Mouse (Mus musculus): Measurements from ENCODE around the gene Mucl3. TPM values are rescaled to one million over a fixed set of nuclear protein-coding genes. Genes with fewer than 3 reads are reported as not detected.

Mucl3 gene
- total and polyA plus RNA-seq, 2 experiments from 2014 or later = 0.77 TPM; not detected in 1

- DNase-seq (ENCODE audit: low spot score) (peak; percentile 60), ATAC-seq (ENCODE audit: low FRiP score) (0 out of 2 replicates have a peak, but pooled peaks have one; percentile 28)
- peaks cover 64% of the 10 kb centered on the region for H3K36me3 ChIP-seq (ENCODE audit: insufficient read depth, low read length)
- H3K4me2 ChIP-seq (ENCODE audit: low read depth, low read length, poor library complexity, severe bottlenecking) = no peak overlapping the region
- no peak for TF ChIP-seq CTCF (IDR thresholded peaks at IDR 0.05)
- WGBS = 35% methylated on average over 9 of the region's 9 CpGs
- H3K9me3 ChIP-seq (ENCODE audit: low read length) = no peaks in the 10 kb centered on the region
- H3K27me3 ChIP-seq (ENCODE audit: insufficient read depth, low read length) = no peaks in the 10 kb centered on the region
- no peak overlapping the region for H3K4me3 ChIP-seq (ENCODE audit: low read depth, low read length)
- H3K4me1 ChIP-seq (ENCODE audit: insufficient read depth, low read length) = no peaks in the 10 kb centered on the region
- H3K27ac ChIP-seq (ENCODE audit: low read depth, low read length) = peak overlapping the region; percentile 63
- no peak overlapping the region; the same call in 1 of the 2 replicates for H3K9ac ChIP-seq (replicated peaks; ENCODE audit: low read length, poor library complexity, severe bottlenecking)
Measured at GRCm38 (mm10) chr17:35685061-35685460, 41.6 kb upstream of the Mucl3 start.

- H3K9ac ChIP-seq (replicated peaks; ENCODE audit: low read length, poor library complexity, severe bottlenecking) = no peak overlapping the region
- no peak overlapping the region for H3K27ac ChIP-seq (ENCODE audit: low read depth, low read length)
- H3K27me3 ChIP-seq (ENCODE audit: insufficient read depth, low read length) = no peaks in the 10 kb centered on the region
- H3K4me2 ChIP-seq (ENCODE audit: low read depth, low read length, poor library complexity, severe bottlenecking) = no peak overlapping the region
- 82% methylated on average over 13 of the region's 13 CpGs for WGBS
- no peaks in the 10 kb centered on the region for H3K4me1 ChIP-seq (ENCODE audit: insufficient read depth, low read length)
- peaks cover 37% of the 10 kb centered on the region for H3K36me3 ChIP-seq (ENCODE audit: insufficient read depth, low read length)
- no peak for TF ChIP-seq CTCF (IDR thresholded peaks at IDR 0.05)
- no peak for DNase-seq (ENCODE audit: low spot score)
- no peaks in the 10 kb centered on the region for H3K9me3 ChIP-seq (ENCODE audit: low read length)
- no peak overlapping the region for H3K4me3 ChIP-seq (ENCODE audit: low read depth, low read length)
- ATAC-seq (ENCODE audit: low FRiP score) = no peak
Measured at GRCm38 (mm10) chr17:35681986-35682385, 38.5 kb upstream of the Mucl3 start.

- WGBS = 40% methylated on average over 6 of the region's 6 CpGs
- Histone ChIP-seq H3K27me3 (ENCODE audit: insufficient read depth, low read length) (no peaks in the 10 kb centered on the region), H3K4me2 (ENCODE audit: low read depth, low read length, poor library complexity, severe bottlenecking) (no peak overlapping the region), H3K9ac (replicated peaks; ENCODE audit: low read length, poor library complexity, severe bottlenecking) (no peak overlapping the region), H3K27ac (ENCODE audit: low read depth, low read length) (no peak overlapping the region), H3K4me3 (ENCODE audit: low read depth, low read length) (no peak overlapping the region), H3K36me3 (ENCODE audit: insufficient read depth, low read length) (peaks cover 25% of the 10 kb centered on the region), H3K9me3 (ENCODE audit: low read length) (no peaks in the 10 kb centered on the region), H3K4me1 (ENCODE audit: insufficient read depth, low read length) (no peaks in the 10 kb centered on the region)
- DNase-seq (ENCODE audit: low spot score) (no peak), ATAC-seq (ENCODE audit: low FRiP score) (no peak)
- TF ChIP-seq CTCF (IDR thresholded peaks at IDR 0.05) = no peak
Measured at GRCm38 (mm10) chr17:35680591-35680990, 37.1 kb upstream of the Mucl3 start.

GRCm38 (mm10) chr17:35673416-35674035, 30.0 kb upstream of the Mucl3 start, which contains the start of gene Gtf2h4:
Gtf2h4 (minus strand) TSS chr17:35673739.
- no peaks in the 10 kb centered on the region for H3K9me3 ChIP-seq (ENCODE audit: low read length)
- peak within 1 kb of the TSS; percentile 48 for H3K4me3 ChIP-seq (ENCODE audit: low read depth, low read length)
- peak within 1 kb of the TSS; percentile 73 for H3K4me2 ChIP-seq (ENCODE audit: low read depth, low read length, poor library complexity, severe bottlenecking)
- peak; percentile 99 for DNase-seq (ENCODE audit: low spot score)
- peak within 1 kb of the TSS; percentile 71 for H3K9ac ChIP-seq (replicated peaks; ENCODE audit: low read length, poor library complexity, severe bottlenecking)
- peaks cover 2% of the 10 kb centered on the region; the same call in 1 of the 2 replicates for H3K4me1 ChIP-seq (ENCODE audit: insufficient read depth, low read length)
- peak; percentile 94 for ATAC-seq (ENCODE audit: low FRiP score)
- H3K36me3 ChIP-seq (ENCODE audit: insufficient read depth, low read length) = 0 out of 2 replicates have a peak, but pooled peaks cover 4% of the 10 kb centered on the region
- TF ChIP-seq CTCF (IDR thresholded peaks at IDR 0.05) = peak; percentile 53
- H3K27ac ChIP-seq (ENCODE audit: low read depth, low read length) = peak within 1 kb of the TSS; percentile 48; the same call in 1 of the 2 replicates
- WGBS = 2% methylated on average over 23 of the region's 23 CpGs
- H3K27me3 ChIP-seq (ENCODE audit: insufficient read depth, low read length) = no peaks in the 10 kb centered on the region

- peak overlapping the region; percentile 73; the same call in 1 of the 2 replicates for H3K4me2 ChIP-seq (ENCODE audit: low read depth, low read length, poor library complexity, severe bottlenecking)
- TF ChIP-seq CTCF (IDR thresholded peaks at IDR 0.05) = no peak
- no peak for ATAC-seq (ENCODE audit: low FRiP score)
- WGBS = 89% methylated on average over 6 of the region's 6 CpGs
- no peak for DNase-seq (ENCODE audit: low spot score)
- no peak overlapping the region for H3K4me3 ChIP-seq (ENCODE audit: low read depth, low read length)
- 0 out of 2 replicates have a peak, but pooled peaks cover 4% of the 10 kb centered on the region for H3K36me3 ChIP-seq (ENCODE audit: insufficient read depth, low read length)
- no peak overlapping the region for H3K27ac ChIP-seq (ENCODE audit: low read depth, low read length)
- no peaks in the 10 kb centered on the region for H3K27me3 ChIP-seq (ENCODE audit: insufficient read depth, low read length)
- H3K4me1 ChIP-seq (ENCODE audit: insufficient read depth, low read length) = peaks cover 2% of the 10 kb centered on the region; the same call in 1 of the 2 replicates
- H3K9me3 ChIP-seq (ENCODE audit: low read length) = no peaks in the 10 kb centered on the region
- H3K9ac ChIP-seq (replicated peaks; ENCODE audit: low read length, poor library complexity, severe bottlenecking) = peak overlapping the region; percentile 71; the same call in 1 of the 2 replicates
Measured at GRCm38 (mm10) chr17:35672527-35672926, 29.0 kb upstream of the Mucl3 start.

GRCm38 (mm10) chr17:35671846-35672245, 28.4 kb upstream of the Mucl3 start:
- H3K9ac ChIP-seq (replicated peaks; ENCODE audit: low read length, poor library complexity, severe bottlenecking) = no peak overlapping the region
- DNase-seq (ENCODE audit: low spot score) = no peak
- peaks cover 2% of the 10 kb centered on the region; the same call in 1 of the 2 replicates for H3K4me1 ChIP-seq (ENCODE audit: insufficient read depth, low read length)
- no peak for ATAC-seq (ENCODE audit: low FRiP score)
- 96% methylated on average over 6 of the region's 6 CpGs for WGBS
- no peak overlapping the region for H3K4me2 ChIP-seq (ENCODE audit: low read depth, low read length, poor library complexity, severe bottlenecking)
- H3K27me3 ChIP-seq (ENCODE audit: insufficient read depth, low read length) = no peaks in the 10 kb centered on the region
- H3K36me3 ChIP-seq (ENCODE audit: insufficient read depth, low read length) = 0 out of 2 replicates have a peak, but pooled peaks cover 4% of the 10 kb centered on the region
- H3K4me3 ChIP-seq (ENCODE audit: low read depth, low read length) = no peak overlapping the region
- no peak for TF ChIP-seq CTCF (IDR thresholded peaks at IDR 0.05)
- H3K9me3 ChIP-seq (ENCODE audit: low read length) = no peaks in the 10 kb centered on the region
- no peak overlapping the region for H3K27ac ChIP-seq (ENCODE audit: low read depth, low read length)
